Mouse (Mus musculus) liver, embryonic 16.5 days (tissue): ENCODE results near the gene Emg1. TPM values are rescaled to one million over a fixed set of nuclear protein-coding genes. Genes with fewer than 3 reads are reported as not detected.
A peak's percentile ranks its signal among the peaks of the same experiment; 100 is the strongest.

Experiments used
- ATAC-seq: fragments of 200-750 bp; cut with Nextera tagmentation; 2 replicates; pipeline ENCODE4 v1.8.0; 2017; ENCODE audit warnings: low read depth, mild to moderate bottlenecking, moderate number of reproducible peaks, moderate library complexity
- H3K27ac ChIP-seq: fragments of 300-500 bp; sonication (generic); 2 replicates; pipeline ENCODE4 v1.5.1; 2014; ENCODE audit warnings: mild to moderate bottlenecking, low read length
- H3K27me3 ChIP-seq: fragments of 300-500 bp; sonication (generic); 2 replicates; pipeline ENCODE4 v1.6.1; 2014; ENCODE audit warnings: low read depth, low read length, mixed read lengths; ENCODE audit not compliant: control insufficient read depth, insufficient read depth
- H3K36me3 ChIP-seq: fragments of 300-500 bp; sonication (generic); 2 replicates; pipeline ENCODE4 v1.6.1; 2014; ENCODE audit warnings: mild to moderate bottlenecking; ENCODE audit not compliant: control insufficient read depth, insufficient read depth
- H3K4me1 ChIP-seq: fragments of 300-500 bp; sonication (generic); 2 replicates; pipeline ENCODE4 v1.6.1; 2014; ENCODE audit warnings: low read depth, low read length, mixed read lengths; ENCODE audit not compliant: control insufficient read depth
- H3K4me2 ChIP-seq: fragments of 300-500 bp; sonication (generic); 2 replicates; pipeline ENCODE4 v1.6.1; 2014; ENCODE audit warnings: low read depth, low read length, mixed read lengths
- H3K4me3 ChIP-seq: fragments of 300-500 bp; sonication (generic); 2 replicates; pipeline ENCODE4 v1.5.1; 2014; ENCODE audit warnings: low read depth, mild to moderate bottlenecking, low read length
- H3K9ac ChIP-seq: fragments of 300-500 bp; sonication (generic); 2 replicates; pipeline ENCODE4 v1.6.1; 2014; ENCODE audit warnings: low read depth, low read length
- H3K9me3 ChIP-seq: fragments of 300-500 bp; sonication (generic); replicated peaks from 2 replicates; pipeline ENCODE4 v1.6.1; 2016; ENCODE audit warnings: low read length; ENCODE audit not compliant: control insufficient read depth
- WGBS: fragments of 180-500 bp; shearing (Covaris S2); extraction: QIAGEN DNeasy Blood & Tissue Kit; methylation state at CpG from one replicate; pipeline ENCODE4 v1.1.7; 2014; ENCODE audit not compliant: insufficient replicate concordance; 5-methylcytosine and 5-hydroxymethylcytosine counted together
- polyA plus RNA-seq: library from polyadenylated mRNA; unstranded; fragments of >200 nt; fragmentation: Nextera tagmentation; extraction: Ambion mirVana; gene quantifications from 2 replicates; pipeline ENCODE4 v1.2.1, GENCODE M21; 2015

The Emg1 gene
- polyA plus RNA-seq: 105 and 121 TPM in 2 replicates

- Histone ChIP-seq H3K27me3 (no peaks in the 10 kb centered on the region), H3K9me3 (no peaks in the 10 kb centered on the region), H3K36me3 (peaks cover 45% of the 10 kb centered on the region), H3K4me3 (peak within 1 kb of the TSS; percentile 98), H3K27ac (peak within 1 kb of the TSS; percentile 93), H3K4me2 (peak within 1 kb of the TSS; percentile 82), H3K4me1 (peaks cover 37% of the 10 kb centered on the region), H3K9ac (peak within 1 kb of the TSS; percentile 89)
- ATAC-seq: peak; percentile 98
- under 1% methylated on average over 76 of the region's 76 CpGs for WGBS
These were observed at the start of gene Emg1, which contains the start of gene Phb2 for GRCm38 (mm10) chr6:124711824-124712782. TSS of gene Emg1 (minus strand) at chr6:124712178. TSS of gene Phb2 (plus strand) at chr6:124712336.

DNA sequence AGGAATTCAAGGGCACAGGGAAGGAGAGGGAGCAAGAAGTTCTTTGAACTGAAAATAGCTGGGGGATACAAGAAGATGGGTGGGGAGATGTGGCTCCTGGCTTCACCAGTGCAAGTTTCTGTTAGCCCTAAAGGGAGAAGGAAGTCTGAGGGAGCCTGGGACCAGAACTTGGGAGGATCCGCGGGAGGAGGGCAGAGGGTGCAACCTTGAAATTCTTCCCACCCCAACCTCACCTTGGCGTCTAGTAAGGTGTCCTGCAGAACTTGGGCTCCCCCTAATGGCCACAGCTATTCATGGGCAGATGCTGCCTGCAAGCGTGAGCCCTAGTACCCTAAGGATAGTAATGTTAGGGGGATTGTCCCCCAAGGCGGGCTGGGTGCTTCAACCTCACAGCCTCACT lies 47.3 kb upstream of the Emg1 start:
- no peaks in the 10 kb centered on the region for H3K36me3 ChIP-seq
- WGBS: 1% methylated on average over 5 of the region's 5 CpGs
- no peak overlapping the region for H3K4me3 ChIP-seq
- H3K4me2 ChIP-seq: no peak overlapping the region
- no peak for ATAC-seq
- H3K9me3 ChIP-seq: no peaks in the 10 kb centered on the region
- no peak overlapping the region for H3K27ac ChIP-seq
- no peak overlapping the region for H3K9ac ChIP-seq
- peaks cover 45% of the 10 kb centered on the region for H3K27me3 ChIP-seq
- H3K4me1 ChIP-seq: peaks cover 6% of the 10 kb centered on the region

GRCm38 (mm10) chr6:124758849-124759232 lies 46.9 kb upstream of the Emg1 start:
- WGBS: 33% methylated on average over 2 of the region's 2 CpGs
- no peak overlapping the region for H3K4me2 ChIP-seq
- H3K27ac ChIP-seq: no peak overlapping the region
- H3K4me3 ChIP-seq: no peak overlapping the region
- no peak for ATAC-seq
- H3K9ac ChIP-seq: no peak overlapping the region
- no peaks in the 10 kb centered on the region for H3K36me3 ChIP-seq
- no peaks in the 10 kb centered on the region for H3K9me3 ChIP-seq
- H3K4me1 ChIP-seq: peaks cover 6% of the 10 kb centered on the region
- peaks cover 48% of the 10 kb centered on the region for H3K27me3 ChIP-seq

GRCm38 (mm10) chr6:124757909-124758848 lies 46.2 kb upstream of the Emg1 start:
- Histone ChIP-seq H3K27ac (no peak overlapping the region), H3K27me3 (peaks cover 48% of the 10 kb centered on the region), H3K4me1 (peaks cover 6% of the 10 kb centered on the region), H3K9ac (no peak overlapping the region), H3K4me2 (no peak overlapping the region), H3K36me3 (no peaks in the 10 kb centered on the region), H3K9me3 (no peaks in the 10 kb centered on the region), H3K4me3 (no peak overlapping the region)
- no peak for ATAC-seq
- WGBS: 54% methylated on average over 5 of the region's 5 CpGs

DNA sequence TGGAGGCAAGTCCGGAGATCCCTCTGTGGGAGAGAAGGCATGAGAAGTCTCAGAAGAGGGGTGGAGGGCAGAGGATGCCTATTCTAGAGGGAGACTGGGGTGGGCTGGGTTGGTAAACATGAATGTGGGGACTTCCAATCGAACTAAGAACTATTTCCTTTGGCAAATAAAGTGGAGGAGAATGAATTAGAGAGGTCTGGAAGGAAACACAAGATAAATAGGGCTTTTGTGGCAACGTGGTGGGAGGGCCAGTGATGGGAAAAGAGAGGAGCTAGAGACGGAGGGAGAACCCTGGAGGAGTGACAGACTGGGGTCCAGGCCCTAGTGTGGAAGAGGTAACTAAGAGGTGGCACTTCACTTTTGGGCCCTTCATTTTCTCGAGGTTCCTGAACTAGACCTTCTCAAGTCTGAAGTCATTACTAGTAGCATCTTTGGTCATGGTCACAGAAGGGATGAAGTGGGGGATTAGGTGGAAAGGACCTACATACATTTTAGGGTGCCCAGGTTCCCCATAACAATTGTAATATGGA lies 45.4 kb upstream of the Emg1 start:
- no peaks in the 10 kb centered on the region for H3K36me3 ChIP-seq
- no peaks in the 10 kb centered on the region for H3K9me3 ChIP-seq
- peak overlapping the region; percentile 65 for H3K4me3 ChIP-seq
- no peak overlapping the region for H3K9ac ChIP-seq
- no peak overlapping the region for H3K27ac ChIP-seq
- WGBS: 30% methylated on average over 5 of the region's 5 CpGs
- H3K4me1 ChIP-seq: peaks cover 6% of the 10 kb centered on the region
- no peak for ATAC-seq
- peaks cover 48% of the 10 kb centered on the region for H3K27me3 ChIP-seq
- peak overlapping the region; percentile 70 for H3K4me2 ChIP-seq

DNA sequence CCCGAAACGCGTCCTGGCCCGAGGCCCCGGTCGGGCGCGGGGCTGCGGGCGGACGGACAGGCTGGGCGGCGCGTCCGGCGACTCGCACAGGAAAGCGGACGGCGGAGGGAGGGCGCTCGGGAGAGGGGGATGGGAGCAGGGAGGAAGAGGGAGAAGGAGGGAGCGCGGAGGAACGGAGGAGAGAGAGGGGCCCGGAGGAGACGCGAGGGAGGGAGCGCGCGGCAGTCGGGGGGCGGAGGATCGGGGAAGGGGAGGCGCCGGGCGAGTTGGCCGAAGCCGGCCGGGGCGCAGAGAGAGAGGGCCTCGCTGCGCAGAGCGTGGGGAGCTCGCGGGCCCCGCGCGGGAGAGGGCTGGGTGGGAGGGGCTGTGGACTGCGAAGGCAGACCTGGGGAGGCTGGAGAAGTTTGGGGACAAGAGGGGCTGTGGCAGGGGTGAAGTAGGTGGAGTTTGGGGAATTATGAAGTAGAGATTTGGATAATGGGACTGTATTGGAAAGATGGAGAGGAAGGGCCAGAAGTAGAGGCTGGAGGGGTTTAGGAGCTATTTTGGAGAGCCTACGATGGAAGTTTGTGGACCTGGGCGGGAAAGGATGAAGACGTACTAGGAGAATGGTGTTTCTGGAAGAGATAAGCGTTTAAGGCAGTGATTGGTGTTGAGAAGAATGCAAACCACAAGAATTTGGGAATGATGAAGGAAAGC lies 44.8 kb upstream of the Emg1 start:
- no peaks in the 10 kb centered on the region for H3K36me3 ChIP-seq
- H3K9me3 ChIP-seq: no peaks in the 10 kb centered on the region
- peak overlapping the region; percentile 65 for H3K4me3 ChIP-seq
- 2% methylated on average over 52 of the region's 54 CpGs for WGBS
- H3K27ac ChIP-seq: peak overlapping the region; percentile 67
- peaks cover 6% of the 10 kb centered on the region for H3K4me1 ChIP-seq
- H3K27me3 ChIP-seq: peaks cover 48% of the 10 kb centered on the region
- H3K4me2 ChIP-seq: peak overlapping the region; percentile 70
- ATAC-seq: peak; percentile 54
- peak overlapping the region; percentile 65 for H3K9ac ChIP-seq

DNA sequence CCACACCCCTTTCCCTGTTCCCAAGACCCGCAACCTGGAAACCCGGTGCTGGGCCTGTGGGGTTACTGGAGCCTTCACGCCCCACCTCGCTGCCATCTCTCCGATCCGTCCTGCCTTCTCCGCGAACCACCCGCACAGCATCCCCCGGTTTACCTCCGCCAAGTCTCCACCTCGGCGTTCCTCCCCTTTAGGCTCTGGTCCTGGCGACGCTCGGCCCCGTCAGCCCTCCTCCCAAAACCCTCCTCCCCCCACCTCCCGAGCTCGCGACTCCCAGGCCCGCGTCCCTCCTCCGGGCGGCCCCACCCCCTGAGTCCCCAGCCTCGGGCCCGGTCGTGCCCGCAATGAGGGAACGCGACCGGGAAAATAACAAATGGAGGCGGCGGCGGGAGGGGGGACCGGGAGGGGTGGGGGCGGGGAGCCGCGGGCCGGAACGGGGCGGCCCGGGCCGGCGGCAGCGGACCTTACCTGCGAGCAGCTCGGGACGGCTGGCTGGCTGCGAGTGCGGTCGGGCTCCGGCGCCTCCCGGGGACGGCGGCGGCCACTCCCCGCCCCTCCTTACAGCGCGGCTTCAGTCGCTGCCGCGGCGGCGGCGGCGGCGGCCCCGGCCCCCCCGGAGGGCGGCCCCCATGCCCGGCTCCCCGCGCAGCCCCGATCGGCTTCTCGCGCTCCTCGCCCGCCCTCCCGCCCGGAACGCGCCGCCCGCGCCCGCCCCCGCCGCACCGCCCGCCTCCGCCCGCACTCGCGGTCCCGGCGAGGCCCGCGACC lies 44.0 kb upstream of the Emg1 start, which contains the start of the genes Gm45234 and Atn1:
Gm45234 (minus strand) TSS at position 191 of the 765 bp plus-strand sequence.
Atn1 (minus strand) TSS at position 694 of the 765 bp plus-strand sequence.
- Histone ChIP-seq H3K4me3 (peak within 1 kb of the TSS; percentile 65), H3K4me2 (peak within 1 kb of the TSS; percentile 70), H3K36me3 (no peaks in the 10 kb centered on the region), H3K27ac (peak within 1 kb of the TSS; percentile 67), H3K9me3 (no peaks in the 10 kb centered on the region), H3K4me1 (peaks cover 6% of the 10 kb centered on the region), H3K9ac (peak within 1 kb of the TSS; percentile 65), H3K27me3 (peaks cover 48% of the 10 kb centered on the region)
- under 1% methylated on average over 62 of the region's 100 CpGs for WGBS
- peak; percentile 69 for ATAC-seq
